Mouse (Mus musculus) midbrain, embryonic 10.5 days (tissue): ENCODE results near the gene Fbxo4. TPM values are rescaled to one million over a fixed set of nuclear protein-coding genes. Genes with fewer than 3 reads are reported as not detected.

Source experiments
- DNase-seq: peaks from one replicate; pipeline ENCODE4 v3.0.0-alpha.2; 2017; ENCODE audit warnings: low spot score
- H3K27ac ChIP-seq: fragments of 300-500 bp; sonication (generic); replicated peaks from 2 replicates; pipeline ENCODE4 v1.5.1; 2016; ENCODE audit warnings: mild to moderate bottlenecking
- H3K27me3 ChIP-seq: fragments of 300-500 bp; sonication (generic); 2 replicates; pipeline ENCODE4 v1.6.1; 2016; ENCODE audit warnings: low read depth, mild to moderate bottlenecking; ENCODE audit not compliant: poor library complexity, severe bottlenecking
- H3K36me3 ChIP-seq: fragments of 300-500 bp; sonication (generic); 2 replicates; pipeline ENCODE4 v1.6.1; 2016; ENCODE audit warnings: mild to moderate bottlenecking, moderate library complexity
- H3K4me1 ChIP-seq: fragments of 300-500 bp; sonication (generic); 2 replicates; pipeline ENCODE4 v1.6.1; 2016
- H3K4me3 ChIP-seq: fragments of 300-500 bp; sonication (generic); 2 replicates; pipeline ENCODE4 v1.5.1; 2016; ENCODE audit warnings: mild to moderate bottlenecking, moderate library complexity
- H3K9me3 ChIP-seq: fragments of 300-500 bp; sonication (generic); replicated peaks from 2 replicates; pipeline ENCODE4 v1.6.1; 2016; ENCODE audit warnings: mild to moderate bottlenecking
- WGBS: fragments of 180-500 bp; shearing (Covaris S2); methylation state at CpG from one replicate; pipeline ENCODE4 v1.1.7; 2016; 5-methylcytosine and 5-hydroxymethylcytosine counted together
- polyA plus RNA-seq: library from polyadenylated mRNA; unstranded; fragments of >200 nt; fragmentation: Nextera tagmentation; extraction: Ambion mirVana; gene quantifications from 2 replicates; pipeline ENCODE4 v1.2.1, GENCODE M21; 2016

The Fbxo4 gene
- polyA plus RNA-seq, 1 experiment from 2014 or later: 4.4 TPM

- no peak overlapping the region for H3K27ac ChIP-seq
- WGBS: 78% methylated on average over 2 of the region's 2 CpGs
- H3K27me3 ChIP-seq: no peaks in the 10 kb centered on the region
- H3K36me3 ChIP-seq: no peaks in the 10 kb centered on the region
- H3K4me1 ChIP-seq: peaks cover 9% of the 10 kb centered on the region; the same call in 1 of the 2 replicates
- DNase-seq: no peak
- H3K4me3 ChIP-seq: no peak overlapping the region
- H3K9me3 ChIP-seq: peaks cover 9% of the 10 kb centered on the region
These were observed 21.2 kb upstream of the Fbxo4 start for GRCm38 (mm10) chr15:4000536-4000935.

DNA sequence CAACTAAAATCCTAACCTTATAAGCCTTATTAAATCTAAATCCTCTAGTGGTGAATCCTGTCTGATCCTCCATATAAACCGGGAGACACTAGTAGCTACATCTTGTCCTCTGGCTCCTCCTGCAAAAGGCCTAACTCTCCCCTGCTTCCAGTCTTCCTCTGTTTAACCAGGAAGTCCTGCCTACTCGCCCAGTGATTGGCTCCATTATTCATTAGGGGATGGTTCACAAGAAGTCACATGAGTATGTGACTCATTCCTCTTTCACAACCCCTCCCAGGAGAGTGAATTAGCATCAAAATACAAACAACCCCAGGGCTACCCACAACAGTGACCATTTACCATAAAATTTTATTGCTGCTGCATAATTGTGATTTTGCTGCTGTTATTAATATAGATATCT lies 19.8 kb upstream of the Fbxo4 start:
- Histone ChIP-seq H3K9me3 (no peaks in the 10 kb centered on the region), H3K27ac (no peak overlapping the region), H3K4me3 (no peak overlapping the region), H3K36me3 (no peaks in the 10 kb centered on the region), H3K4me1 (peaks cover 17% of the 10 kb centered on the region), H3K27me3 (no peaks in the 10 kb centered on the region)
- no peak for DNase-seq
- 76% methylated on average over 2 of the region's 2 CpGs for WGBS

DNA sequence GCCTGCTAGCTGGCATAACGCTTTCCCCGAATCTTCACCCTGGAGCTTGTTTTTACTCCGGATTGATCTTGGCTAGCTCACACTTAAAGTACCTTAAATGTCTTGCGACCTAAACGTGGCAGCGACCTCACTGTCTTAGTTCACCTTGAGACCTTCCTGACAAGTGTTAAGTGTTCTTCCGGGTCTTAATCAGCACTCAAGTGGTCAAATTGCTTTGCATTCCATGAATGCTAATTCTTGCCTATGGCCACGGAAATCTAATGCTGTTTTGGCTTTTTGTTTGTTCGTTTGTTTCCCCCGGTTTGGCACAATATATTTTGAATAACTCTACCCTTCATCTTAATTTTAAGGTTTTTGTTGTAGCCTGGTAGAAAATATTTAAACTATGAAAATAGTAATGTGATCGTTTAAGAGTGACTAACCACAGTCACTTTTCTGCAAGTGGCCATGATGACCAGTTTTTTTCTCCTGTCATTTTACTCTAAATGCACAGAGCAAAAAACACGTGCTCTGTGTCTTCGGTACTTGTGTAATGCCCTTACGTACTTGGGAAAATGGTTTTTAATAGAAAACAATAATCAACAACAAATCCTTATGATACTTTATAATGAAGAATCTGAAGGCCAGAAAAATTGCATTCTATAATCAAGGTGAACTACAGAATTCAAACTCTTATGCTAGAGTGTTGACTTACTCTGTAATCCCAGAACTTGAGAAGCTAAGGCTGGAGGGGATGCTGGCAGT lies 17.1 kb upstream of the Fbxo4 start:
- Histone ChIP-seq H3K4me3 (peak overlapping the region; percentile 74), H3K4me1 (peaks cover 23% of the 10 kb centered on the region), H3K9me3 (no peaks in the 10 kb centered on the region), H3K27me3 (no peaks in the 10 kb centered on the region), H3K36me3 (peaks cover 8% of the 10 kb centered on the region), H3K27ac (peak overlapping the region; percentile 96)
- 27% methylated on average over 14 of the region's 14 CpGs for WGBS
- no peak for DNase-seq

DNA sequence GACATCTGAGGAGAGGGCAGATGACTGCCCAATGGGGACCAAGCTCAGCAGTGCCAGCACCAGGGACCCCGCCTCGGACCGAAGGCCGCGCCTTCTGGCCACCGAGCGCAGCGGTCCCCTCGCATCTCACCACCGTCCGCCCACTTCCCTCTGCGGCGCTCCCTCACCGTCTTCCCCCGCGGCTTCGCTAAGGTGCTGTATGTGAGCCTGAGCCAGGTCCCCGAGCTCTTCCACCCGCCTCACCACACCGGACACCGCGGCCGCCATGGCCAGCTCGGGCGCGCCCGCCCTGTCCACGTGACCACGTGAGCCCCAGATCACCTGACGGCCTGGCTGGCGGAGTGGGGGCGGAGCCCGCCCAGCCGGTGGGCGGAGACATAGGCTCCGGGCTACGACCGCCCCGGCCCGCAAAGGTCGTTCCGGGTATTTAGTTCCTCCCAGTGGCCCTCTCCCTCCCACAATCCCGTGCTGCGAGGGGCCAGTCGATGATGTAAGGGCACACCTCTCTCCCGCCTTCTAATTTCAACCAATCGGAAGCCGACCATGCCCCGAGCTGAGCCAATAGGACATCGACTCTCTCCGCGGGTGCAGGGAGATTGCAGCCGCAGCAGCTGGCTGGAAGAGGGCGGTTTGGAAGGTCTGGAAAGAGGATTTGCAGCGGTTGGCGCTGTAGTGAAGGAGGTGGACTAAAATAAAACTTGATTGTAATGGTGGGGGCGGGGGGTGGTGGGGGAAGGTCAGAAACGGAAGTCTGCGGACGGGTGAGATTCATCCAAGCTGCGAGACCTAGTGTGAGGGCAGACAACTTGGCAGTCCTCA lies 16.3 kb upstream of the Fbxo4 start, which contains the start of gene AW549877:
Gene AW549877, minus strand, starts transcription at position 297 of the 819 bp plus-strand sequence.
- peak; percentile 98 for DNase-seq
- Histone ChIP-seq H3K9me3 (no peaks in the 10 kb centered on the region), H3K4me1 (peaks cover 23% of the 10 kb centered on the region), H3K27me3 (no peaks in the 10 kb centered on the region), H3K36me3 (peaks cover 16% of the 10 kb centered on the region), H3K4me3 (peak within 1 kb of the TSS; percentile 74), H3K27ac (peak within 1 kb of the TSS; percentile 96)
- WGBS: under 1% methylated on average over 59 of the region's 61 CpGs

DNA sequence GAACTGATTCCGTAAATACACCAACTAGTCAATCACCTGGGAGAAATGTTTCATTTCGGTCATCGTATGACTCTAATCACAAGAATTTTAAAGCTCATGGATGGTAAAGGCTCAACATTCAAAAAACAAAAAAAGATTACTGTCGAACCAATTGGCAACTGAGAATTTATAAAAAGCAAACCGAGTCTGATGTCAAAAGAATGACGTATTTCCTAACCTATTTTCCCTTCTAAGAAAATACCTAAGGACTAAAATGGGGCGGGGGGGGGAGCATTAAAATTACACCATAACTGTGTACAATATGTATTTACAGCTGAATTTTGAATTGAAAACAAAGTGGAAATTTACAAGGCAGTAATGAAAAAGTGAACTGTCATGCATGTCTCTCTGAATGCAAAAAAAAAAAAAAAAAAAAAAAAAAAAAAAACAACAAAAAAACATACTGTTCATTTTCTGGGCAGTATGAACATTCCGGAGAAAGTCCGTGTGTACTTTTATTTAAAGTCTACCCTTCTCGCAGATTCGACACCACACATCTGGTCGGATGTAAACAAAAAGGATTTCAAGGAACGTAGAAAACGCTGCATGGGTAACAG lies 15.6 kb upstream of the Fbxo4 start:
- peak overlapping the region; percentile 96 for H3K27ac ChIP-seq
- peaks cover 23% of the 10 kb centered on the region for H3K4me1 ChIP-seq
- peaks cover 23% of the 10 kb centered on the region for H3K36me3 ChIP-seq
- no peaks in the 10 kb centered on the region for H3K27me3 ChIP-seq
- DNase-seq: no peak
- WGBS: 28% methylated on average over 14 of the region's 14 CpGs
- H3K4me3 ChIP-seq: peak overlapping the region; percentile 74
- H3K9me3 ChIP-seq: no peaks in the 10 kb centered on the region

DNA sequence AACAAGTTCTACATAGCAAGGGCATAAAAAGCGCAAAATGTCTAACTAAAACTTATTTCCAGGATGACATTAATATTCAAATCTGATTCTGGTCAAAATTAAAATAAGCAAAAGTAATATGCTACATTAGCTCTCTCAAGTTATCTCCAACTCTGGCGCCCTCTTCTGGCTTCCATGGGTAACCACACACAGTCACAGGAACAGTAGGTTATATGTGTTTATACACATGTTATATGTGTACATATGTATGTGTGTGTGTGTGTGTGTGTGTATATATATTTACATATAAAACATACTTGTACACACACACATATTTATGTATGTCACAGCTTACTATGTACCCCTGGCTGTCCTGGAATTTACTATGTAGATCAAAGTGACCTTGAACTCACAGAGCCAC lies 8.6 kb upstream of the Fbxo4 start:
- Histone ChIP-seq H3K4me1 (no peaks in the 10 kb centered on the region), H3K27ac (no peak overlapping the region), H3K4me3 (no peak overlapping the region), H3K27me3 (no peaks in the 10 kb centered on the region), H3K36me3 (peaks cover 86% of the 10 kb centered on the region), H3K9me3 (no peaks in the 10 kb centered on the region)
- 57% methylated on average over 2 of the region's 2 CpGs for WGBS
- peak; percentile 14 for DNase-seq

- Histone ChIP-seq H3K27me3 (no peaks in the 10 kb centered on the region), H3K4me3 (no peak overlapping the region), H3K9me3 (no peaks in the 10 kb centered on the region), H3K36me3 (peaks cover 77% of the 10 kb centered on the region), H3K27ac (no peak overlapping the region), H3K4me1 (no peaks in the 10 kb centered on the region)
- DNase-seq: no peak
- WGBS: 97% methylated on average over 2 of the region's 2 CpGs
These were observed 5.5 kb upstream of the Fbxo4 start for GRCm38 (mm10) chr15:3984876-3985275.

DNA sequence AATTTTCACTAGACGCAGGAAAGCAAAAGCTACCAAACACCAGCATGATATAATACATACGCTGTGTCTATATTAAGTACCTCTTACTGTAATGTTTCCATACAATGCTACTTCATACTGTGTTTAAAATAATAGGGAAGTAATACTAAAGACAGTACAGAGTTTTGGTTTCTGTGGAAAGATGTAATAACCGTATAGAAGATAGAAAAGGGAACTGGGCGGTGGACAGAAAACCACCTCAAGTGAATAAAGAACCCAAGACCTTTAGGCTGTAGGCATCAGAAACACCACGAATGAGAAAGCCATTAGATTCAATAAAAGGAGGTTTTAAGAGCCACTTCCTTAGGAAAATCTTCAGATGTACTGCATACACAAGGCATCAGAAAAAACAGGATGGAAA lies 3.4 kb upstream of the Fbxo4 start:
- DNase-seq: no peak
- Histone ChIP-seq H3K36me3 (peaks cover 59% of the 10 kb centered on the region), H3K4me1 (peaks cover 10% of the 10 kb centered on the region; the same call in 1 of the 2 replicates), H3K27ac (no peak overlapping the region), H3K4me3 (no peak overlapping the region), H3K27me3 (no peaks in the 10 kb centered on the region), H3K9me3 (no peaks in the 10 kb centered on the region)
- WGBS: 91% methylated on average over 5 of the region's 5 CpGs

GRCm38 (mm10) chr15:3979871-3980270 lies 498 bp upstream of the Fbxo4 start:
- 88% methylated on average over 3 of the region's 3 CpGs for WGBS
- Histone ChIP-seq H3K27ac (peak overlapping the region; percentile 96; the same call in 1 of the 2 replicates), H3K36me3 (peaks cover 33% of the 10 kb centered on the region), H3K4me1 (peaks cover 10% of the 10 kb centered on the region; the same call in 1 of the 2 replicates), H3K27me3 (no peaks in the 10 kb centered on the region), H3K4me3 (peak overlapping the region; percentile 74), H3K9me3 (no peaks in the 10 kb centered on the region)
- DNase-seq: no peak

- no peak overlapping the region for H3K4me3 ChIP-seq
- no peaks in the 10 kb centered on the region for H3K27me3 ChIP-seq
- H3K9me3 ChIP-seq: no peaks in the 10 kb centered on the region
- H3K27ac ChIP-seq: no peak overlapping the region
- 91% methylated on average over 2 of the region's 2 CpGs for WGBS
- peaks cover 17% of the 10 kb centered on the region for H3K36me3 ChIP-seq
- DNase-seq: no peak
- H3K4me1 ChIP-seq: peaks cover 10% of the 10 kb centered on the region; the same call in 1 of the 2 replicates
These were observed 1.1 kb downstream of the Fbxo4 start for GRCm38 (mm10) chr15:3978279-3978678.

DNA sequence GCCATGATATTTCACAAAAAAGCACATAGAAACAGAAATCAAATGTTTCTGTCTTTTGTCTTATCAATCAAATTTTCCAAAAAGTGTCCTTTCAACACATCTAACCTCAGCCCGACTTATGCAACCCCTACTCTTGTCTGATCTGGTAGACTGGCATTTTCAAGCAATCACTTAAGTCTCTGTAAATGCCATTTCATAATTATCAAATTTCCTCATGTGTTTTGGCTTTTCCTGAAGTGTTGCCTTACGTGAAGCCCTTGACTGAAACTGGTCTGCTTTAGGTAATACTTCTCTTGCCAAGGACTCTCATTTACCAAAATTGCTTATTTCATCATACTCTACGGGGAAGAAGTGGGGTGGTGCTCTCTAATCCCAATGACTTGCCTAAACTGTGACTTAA lies 6.1 kb downstream of the Fbxo4 start:
- Histone ChIP-seq H3K4me1 (no peaks in the 10 kb centered on the region), H3K4me3 (no peak overlapping the region), H3K27ac (no peak overlapping the region), H3K36me3 (peaks cover 7% of the 10 kb centered on the region; the same call in 1 of the 2 replicates), H3K27me3 (no peaks in the 10 kb centered on the region), H3K9me3 (no peaks in the 10 kb centered on the region)
- WGBS: 91% methylated on average over 3 of the region's 3 CpGs
- DNase-seq: no peak

- Histone ChIP-seq H3K27me3 (no peaks in the 10 kb centered on the region), H3K4me3 (no peak overlapping the region), H3K4me1 (no peaks in the 10 kb centered on the region), H3K36me3 (peaks cover 7% of the 10 kb centered on the region; the same call in 1 of the 2 replicates), H3K9me3 (no peaks in the 10 kb centered on the region), H3K27ac (no peak overlapping the region)
- DNase-seq: no peak
- WGBS: 94% methylated on average over 6 of the region's 6 CpGs
These were observed 9.2 kb downstream of the Fbxo4 start for GRCm38 (mm10) chr15:3970193-3970592.
